Mouse (Mus musculus) myocyte (in vitro differentiated cells): ENCODE measurements around the gene Cxxc4. TPM values are rescaled to one million over a fixed set of nuclear protein-coding genes. Genes with fewer than 3 reads are reported as not detected.

Experiments
- H3K27me3 ChIP-seq: one replicate; pipeline ENCODE4 v1.6.1; 2011; ENCODE audit not compliant: control insufficient read depth, insufficient read depth, insufficient read length
- H3K36me3 ChIP-seq: one replicate; pipeline ENCODE4 v1.6.1; 2011; ENCODE audit not compliant: control insufficient read depth, insufficient read depth
- H3K4me2 ChIP-seq: one replicate; pipeline ENCODE4 v1.6.1; 2011; ENCODE audit warnings: low read depth, control low read depth
- H3K4me3 ChIP-seq: one replicate; pipeline ENCODE4 v1.5.1; 2011; ENCODE audit warnings: mild to moderate bottlenecking, control low read depth, moderate library complexity
- H3K79me2 ChIP-seq: one replicate; pipeline ENCODE4 v1.6.1; 2011; ENCODE audit not compliant: control insufficient read depth, insufficient read depth
- H3ac ChIP-seq: one replicate; pipeline ENCODE4 v1.6.1; 2011; ENCODE audit not compliant: control insufficient read depth, insufficient read length
- CEBPB ChIP-seq: IDR thresholded peaks from 2 replicates; pipeline ENCODE4 v1.6.1; 2011; ENCODE audit warnings: mild to moderate bottlenecking, moderate library complexity; ENCODE audit not compliant: poor library complexity, insufficient read depth, severe bottlenecking
- E2F4 ChIP-seq: IDR thresholded peaks from one replicate; pipeline ENCODE4 v1.6.1; 2011; ENCODE audit warnings: mild to moderate bottlenecking, control low read depth, moderate library complexity; ENCODE audit not compliant: insufficient read depth
- MAX ChIP-seq: IDR thresholded peaks from one replicate; pipeline ENCODE4 v1.6.1; 2011; ENCODE audit warnings: low read depth, mild to moderate bottlenecking, control low read depth
- MYOD1 ChIP-seq, 3 experiments: IDR thresholded peaks; one replicate each; pipeline ENCODE4 v1.6.1; 2011; ENCODE audit warnings: control low read depth in 2 of 3, low read depth in 2 of 3, mild to moderate bottlenecking in 2 of 3, moderate library complexity in 1 of 3; ENCODE audit not compliant: insufficient read length in 2 of 3, control insufficient read depth in 1 of 3
- MYOG ChIP-seq, 3 experiments: IDR thresholded peaks; one replicate each; pipeline ENCODE4 v1.6.1; 2011; ENCODE audit warnings: control low read depth in 2 of 3, low read depth in 2 of 3, mild to moderate bottlenecking in 2 of 3; ENCODE audit not compliant: insufficient read length in 2 of 3, control insufficient read depth in 1 of 3, insufficient read depth in 1 of 3
- POLR2A ChIP-seq: IDR thresholded peaks from one replicate; pipeline ENCODE4 v1.6.1; 2011; ENCODE audit warnings: low read depth, mild to moderate bottlenecking, control low read depth, moderate library complexity; ENCODE audit not compliant: insufficient read length
- POLR2AphosphoS2 ChIP-seq: IDR thresholded peaks from one replicate; pipeline ENCODE4 v1.6.1; 2011; ENCODE audit warnings: low read depth, control low read depth; ENCODE audit not compliant: insufficient read length
- REST ChIP-seq: IDR thresholded peaks from one replicate; pipeline ENCODE4 v1.6.1; 2011; ENCODE audit warnings: mild to moderate bottlenecking, control low read depth, moderate library complexity; ENCODE audit not compliant: insufficient read depth, insufficient read length
- SRF ChIP-seq: IDR thresholded peaks from one replicate; pipeline ENCODE4 v1.6.1; 2011; ENCODE audit warnings: low read depth; ENCODE audit not compliant: control insufficient read depth, insufficient read length
- TCF12 ChIP-seq: IDR thresholded peaks from one replicate; pipeline ENCODE4 v1.6.1; 2011; ENCODE audit warnings: mild to moderate bottlenecking, control low read depth; ENCODE audit not compliant: poor library complexity, insufficient read depth, severe bottlenecking
- TCF3 ChIP-seq: IDR thresholded peaks from one replicate; pipeline ENCODE4 v1.6.1; 2011; ENCODE audit warnings: low read depth, control low read depth; ENCODE audit not compliant: insufficient read length
- USF1 ChIP-seq: IDR thresholded peaks from one replicate; pipeline ENCODE4 v1.6.1; 2011; ENCODE audit warnings: low read depth, mild to moderate bottlenecking, control low read depth, moderate library complexity
- polyA plus RNA-seq: library from polyadenylated mRNA; unstranded; fragments of >200 nt; fragmentation: generic; extraction: Trizol; gene quantifications from one replicate; pipeline ENCODE4 v1.2.1, GENCODE M21; 2012; ENCODE audit warnings: missing spikeins

Gene Cxxc4
- polyA plus RNA-seq, 1 experiment: 0.01 TPM

GRCm38 (mm10) chr3:134254221-134254620 lies 17.9 kb downstream of the Cxxc4 start:
- H3K79me2 ChIP-seq: no peaks in the 10 kb centered on the region
- TF ChIP-seq TCF12: no peak
- TF ChIP-seq MYOG (IDR thresholded peaks at IDR 0.05; ENCODE audit: control insufficient read depth in 1 of 3, insufficient read depth in 1 of 3, insufficient read length in 2 of 3, low read depth in 2 of 3): no peak
- TF ChIP-seq TCF3: no peak
- TF ChIP-seq REST: no peak
- no peak for TF ChIP-seq POLR2A
- TF ChIP-seq E2F4: no peak
- TF ChIP-seq POLR2AphosphoS2: no peak
- no peak for TF ChIP-seq USF1
- TF ChIP-seq CEBPB: no peak
- no peak for TF ChIP-seq MAX
- no peak for TF ChIP-seq SRF
- TF ChIP-seq MYOD1 (IDR thresholded peaks at IDR 0.05; ENCODE audit: control insufficient read depth in 1 of 3, insufficient read length in 2 of 3, low read depth in 2 of 3): no peak
- no peak overlapping the region for H3ac ChIP-seq
- no peak overlapping the region for H3K4me2 ChIP-seq
- no peaks in the 10 kb centered on the region for H3K36me3 ChIP-seq
- no peak overlapping the region for H3K4me3 ChIP-seq
- no peaks in the 10 kb centered on the region for H3K27me3 ChIP-seq

DNA sequence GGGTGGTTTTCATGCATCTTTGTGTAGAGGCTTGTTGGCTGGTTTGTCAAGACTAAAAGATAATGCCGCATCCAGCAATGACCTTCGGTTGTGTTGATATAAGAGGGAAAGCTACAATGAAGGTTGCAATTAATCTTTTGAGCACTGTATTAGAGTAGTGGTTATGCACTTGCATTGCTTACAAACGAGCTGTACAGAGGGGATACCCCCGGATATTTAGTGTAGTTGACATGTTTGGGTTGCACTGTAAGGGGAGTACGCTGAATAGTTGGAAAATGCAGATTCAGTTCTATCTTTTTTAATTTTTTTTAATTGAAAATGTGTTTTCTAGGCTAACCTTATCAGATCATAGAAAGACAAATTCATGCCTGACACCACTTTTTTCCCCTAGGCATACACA lies 22.4 kb downstream of the Cxxc4 start:
- H3K27me3 ChIP-seq: no peaks in the 10 kb centered on the region
- TF ChIP-seq E2F4 (no peak), MAX (no peak), POLR2AphosphoS2 (no peak), MYOG (IDR thresholded peaks at IDR 0.05; ENCODE audit: control insufficient read depth in 1 of 3, insufficient read depth in 1 of 3, insufficient read length in 2 of 3, low read depth in 2 of 3) (no peak), TCF12 (no peak), MYOD1 (IDR thresholded peaks at IDR 0.05; ENCODE audit: control insufficient read depth in 1 of 3, insufficient read length in 2 of 3, low read depth in 2 of 3) (no peak), POLR2A (no peak), REST (no peak), SRF (no peak), CEBPB (no peak), USF1 (no peak), TCF3 (no peak)
- H3ac ChIP-seq: no peak overlapping the region
- no peak overlapping the region for H3K4me3 ChIP-seq
- no peaks in the 10 kb centered on the region for H3K36me3 ChIP-seq
- no peak overlapping the region for H3K4me2 ChIP-seq
- no peaks in the 10 kb centered on the region for H3K79me2 ChIP-seq

- H3K4me2 ChIP-seq: no peak overlapping the region
- H3K27me3 ChIP-seq: no peaks in the 10 kb centered on the region
- H3ac ChIP-seq: no peak overlapping the region
- TF ChIP-seq TCF3: no peak
- no peak for TF ChIP-seq REST
- no peak for TF ChIP-seq E2F4
- no peak for TF ChIP-seq MYOG (IDR thresholded peaks at IDR 0.05; ENCODE audit: control insufficient read depth in 1 of 3, insufficient read depth in 1 of 3, insufficient read length in 2 of 3, low read depth in 2 of 3)
- no peak for TF ChIP-seq POLR2AphosphoS2
- no peak for TF ChIP-seq CEBPB
- no peak for TF ChIP-seq TCF12
- no peak for TF ChIP-seq USF1
- TF ChIP-seq POLR2A: no peak
- no peak for TF ChIP-seq MYOD1 (IDR thresholded peaks at IDR 0.05; ENCODE audit: control insufficient read depth in 1 of 3, insufficient read length in 2 of 3, low read depth in 2 of 3)
- no peak for TF ChIP-seq SRF
- no peak for TF ChIP-seq MAX
- no peak overlapping the region for H3K4me3 ChIP-seq
- H3K36me3 ChIP-seq: no peaks in the 10 kb centered on the region
- no peaks in the 10 kb centered on the region for H3K79me2 ChIP-seq
These were observed 23.0 kb downstream of the Cxxc4 start for GRCm38 (mm10) chr3:134259300-134259699.

- H3K27me3 ChIP-seq: no peaks in the 10 kb centered on the region
- TF ChIP-seq MYOG (IDR thresholded peaks at IDR 0.05; ENCODE audit: control insufficient read depth in 1 of 3, insufficient read depth in 1 of 3, insufficient read length in 2 of 3, low read depth in 2 of 3) (no peak), MAX (no peak), REST (no peak), CEBPB (no peak), TCF3 (no peak), USF1 (no peak), MYOD1 (IDR thresholded peaks at IDR 0.05; ENCODE audit: control insufficient read depth in 1 of 3, insufficient read length in 2 of 3, low read depth in 2 of 3) (no peak), POLR2AphosphoS2 (no peak), POLR2A (no peak), SRF (no peak), TCF12 (no peak), E2F4 (no peak)
- no peak overlapping the region for H3ac ChIP-seq
- no peaks in the 10 kb centered on the region for H3K79me2 ChIP-seq
- H3K4me3 ChIP-seq: no peak overlapping the region
- no peaks in the 10 kb centered on the region for H3K36me3 ChIP-seq
- no peak overlapping the region for H3K4me2 ChIP-seq
These were observed 43.4 kb downstream of the Cxxc4 start for GRCm38 (mm10) chr3:134279655-134280054.
